Mouse (Mus musculus) mature B cell (primary cell): ENCODE measurements around the gene Zfp287.
"Not testable (repeated sequence)": the region's sequence is repeated elsewhere in the genome, so short reads cannot be mapped to it uniquely, and the experiment has no call there.

ENCODE experiments used
- in situ Hi-C: fragments of 300-500 bp; cut with MboI; formaldehyde crosslinking; loops from 2 replicates; pipeline ENCODE4 v1.14.3; 2019

Zfp287 gene

GRCm38 (mm10) chr11:62731311-62732021 lies at the start of gene Zfp287:
Gene Zfp287 (minus strand): TSS chr11:62731905.
- in situ Hi-C loops = no loop called here

GRCm38 (mm10) chr11:62776510-62776909 lies 44.8 kb upstream of the Zfp287 start:
- in situ Hi-C loops = no loop called here

- in situ Hi-C loops = no loop called here
Measured at GRCm38 (mm10) chr11:62760755-62761457, 29.2 kb upstream of the Zfp287 start.

- in situ Hi-C loops = loop anchor here (10.0 kb wide), 1 partner anchor 376 kb away; no protein-coding TSS in a partner anchor
Measured at GRCm38 (mm10) chr11:62758491-62758890, 26.8 kb upstream of the Zfp287 start.

GRCm38 (mm10) chr11:62757906-62758305 lies 26.2 kb upstream of the Zfp287 start:
- in situ Hi-C loops = loop anchor here (10.0 kb wide), 1 partner anchor 377 kb away; no protein-coding TSS in a partner anchor

GRCm38 (mm10) chr11:62757143-62757507 lies 25.4 kb upstream of the Zfp287 start:
- in situ Hi-C loops = loop anchor here (10.0 kb wide), 1 partner anchor 378 kb away; no protein-coding TSS in a partner anchor

GRCm38 (mm10) chr11:62756456-62757142 lies 24.9 kb upstream of the Zfp287 start:
- in situ Hi-C loops = loop anchor here (10.0 kb wide), 1 partner anchor 378 kb away; no protein-coding TSS in a partner anchor

GRCm38 (mm10) chr11:62752780-62753179 lies 21.1 kb upstream of the Zfp287 start, which contains the start of gene Gm10428:
Gene Gm10428 (plus strand): TSS chr11:62753100.
- in situ Hi-C loops = loop anchor here (10.0 kb wide), 1 partner anchor 382 kb away; no protein-coding TSS in a partner anchor

- in situ Hi-C loops = loop anchor here (10.0 kb wide), 1 partner anchor 383 kb away; no protein-coding TSS in a partner anchor
Measured at GRCm38 (mm10) chr11:62752191-62752590, 20.5 kb upstream of the Zfp287 start.

- in situ Hi-C loops = not testable (repeated sequence)
Measured at GRCm38 (mm10) chr11:62749445-62749844, 17.7 kb upstream of the Zfp287 start.

GRCm38 (mm10) chr11:62748062-62748461 lies 16.4 kb upstream of the Zfp287 start:
- in situ Hi-C loops = no loop called here

GRCm38 (mm10) chr11:62747227-62747626 lies 15.5 kb upstream of the Zfp287 start:
- in situ Hi-C loops = no loop called here

- in situ Hi-C loops = no loop called here
Measured at GRCm38 (mm10) chr11:62746001-62746533, 14.4 kb upstream of the Zfp287 start.

- in situ Hi-C loops = no loop called here
Measured at GRCm38 (mm10) chr11:62744103-62744502, 12.4 kb upstream of the Zfp287 start.

GRCm38 (mm10) chr11:62742261-62742957 lies 10.7 kb upstream of the Zfp287 start:
- in situ Hi-C loops = no loop called here

GRCm38 (mm10) chr11:62741186-62741585 lies 9.5 kb upstream of the Zfp287 start:
- in situ Hi-C loops = no loop called here

GRCm38 (mm10) chr11:62732665-62733064 lies 960 bp upstream of the Zfp287 start:
- in situ Hi-C loops = no loop called here

GRCm38 (mm10) chr11:62732022-62732387 lies 300 bp upstream of the Zfp287 start:
- in situ Hi-C loops = no loop called here

GRCm38 (mm10) chr11:62728276-62728675 lies 3.4 kb downstream of the Zfp287 start:
- in situ Hi-C loops = no loop called here

- in situ Hi-C loops = no loop called here
Measured at GRCm38 (mm10) chr11:62710657-62711056, 21.0 kb downstream of the Zfp287 start.

GRCm38 (mm10) chr11:62708252-62708651 lies 23.5 kb downstream of the Zfp287 start:
- in situ Hi-C loops = no loop called here
